Mouse (Mus musculus): ENCODE results near the gene Abcc8. TPM values are rescaled to one million over a fixed set of nuclear protein-coding genes. Genes with fewer than 3 reads are reported as not detected.
"Not testable (repeated sequence)": the region's sequence is repeated elsewhere in the genome, so short reads cannot be mapped to it uniquely, and the experiment has no call there.

Gene Abcc8
- polyA plus RNA-seq, 1 experiment from 2014 or later, result 31.8 TPM

GRCm38 (mm10) chr7:46195356-46195755 is 15.5 kb upstream of the Abcc8 start:
- WGBS, result 93% methylated on average over 5 of the region's 5 CpGs
- no peak overlapping the region for H3K4me3 ChIP-seq
- no peak overlapping the region for H3K27ac ChIP-seq (replicated peaks)
- no peaks in the 10 kb centered on the region for H3K9me3 ChIP-seq
- no peak overlapping the region for H3K9ac ChIP-seq (replicated peaks)
- H3K36me3 ChIP-seq, result no peaks in the 10 kb centered on the region
- no peaks in the 10 kb centered on the region for H3K4me1 ChIP-seq
- H3K27me3 ChIP-seq, result no peaks in the 10 kb centered on the region
- ATAC-seq (replicated peaks), result no peak
- H3K4me2 ChIP-seq (replicated peaks), result no peak overlapping the region

GRCm38 (mm10) chr7:46184232-46184631 is 4.4 kb upstream of the Abcc8 start:
- Histone ChIP-seq H3K9me3 (no peaks in the 10 kb centered on the region), H3K36me3 (no peaks in the 10 kb centered on the region), H3K4me2 (replicated peaks) (no peak overlapping the region), H3K4me3 (no peak overlapping the region), H3K9ac (replicated peaks) (no peak overlapping the region), H3K27ac (replicated peaks) (no peak overlapping the region), H3K4me1 (peaks cover 9% of the 10 kb centered on the region), H3K27me3 (peaks cover 9% of the 10 kb centered on the region; the same call in 1 of the 2 replicates)
- no peak for ATAC-seq (replicated peaks)

GRCm38 (mm10) chr7:46181590-46181989 is 1.8 kb upstream of the Abcc8 start:
- peak; percentile 70; the same call in 1 of the 2 replicates for ATAC-seq (replicated peaks)
- WGBS, result 2% methylated on average over 3 of the region's 3 CpGs
- H3K4me2 ChIP-seq (replicated peaks), result no peak overlapping the region
- no peak overlapping the region for H3K4me3 ChIP-seq
- H3K27me3 ChIP-seq, result peaks cover 9% of the 10 kb centered on the region; the same call in 1 of the 2 replicates
- H3K4me1 ChIP-seq, result peaks cover 18% of the 10 kb centered on the region
- H3K9ac ChIP-seq (replicated peaks), result no peak overlapping the region
- H3K27ac ChIP-seq (replicated peaks), result no peak overlapping the region
- no peaks in the 10 kb centered on the region for H3K9me3 ChIP-seq
- H3K36me3 ChIP-seq, result no peaks in the 10 kb centered on the region

- WGBS, result 88% methylated on average over 1 of the region's 1 CpGs
- ATAC-seq (replicated peaks), result not testable (repeated sequence)
Measured at GRCm38 (mm10) chr7:46168980-46169379, 10.9 kb downstream of the Abcc8 start.

GRCm38 (mm10) chr7:46168402-46168801 is 11.4 kb downstream of the Abcc8 start:
- Histone ChIP-seq H3K36me3 (peaks cover 2% of the 10 kb centered on the region; the same call in 1 of the 2 replicates), H3K4me2 (replicated peaks) (no peak overlapping the region), H3K27me3 (no peaks in the 10 kb centered on the region), H3K9ac (replicated peaks) (no peak overlapping the region), H3K9me3 (no peaks in the 10 kb centered on the region), H3K4me1 (no peaks in the 10 kb centered on the region), H3K4me3 (no peak overlapping the region), H3K27ac (replicated peaks) (no peak overlapping the region)
- no peak for ATAC-seq (replicated peaks)
- WGBS, result 96% methylated on average over 6 of the region's 6 CpGs

More at GRCm38 (mm10) chr7:46168980-46169379, 10.9 kb downstream of the Abcc8 start:
- not testable (repeated sequence) for H3K9me3 ChIP-seq; H3K36me3 ChIP-seq; H3K9ac ChIP-seq (replicated peaks); H3K4me2 ChIP-seq (replicated peaks); H3K4me3 ChIP-seq; H3K4me1 ChIP-seq; H3K27me3 ChIP-seq; H3K27ac ChIP-seq (replicated peaks)

GRCm38 (mm10) chr7:46167901-46168300 is 11.9 kb downstream of the Abcc8 start:
- Histone ChIP-seq H3K27ac (replicated peaks) (no peak overlapping the region), H3K9ac (replicated peaks) (no peak overlapping the region), H3K27me3 (no peaks in the 10 kb centered on the region), H3K4me3 (no peak overlapping the region), H3K9me3 (no peaks in the 10 kb centered on the region), H3K36me3 (peaks cover 2% of the 10 kb centered on the region; the same call in 1 of the 2 replicates), H3K4me2 (replicated peaks) (no peak overlapping the region), H3K4me1 (peaks cover 3% of the 10 kb centered on the region)
- ATAC-seq (replicated peaks), result no peak
- 96% methylated on average over 7 of the region's 7 CpGs for WGBS

- ATAC-seq (replicated peaks), result no peak
- H3K4me3 ChIP-seq, result no peak overlapping the region
- peaks cover 13% of the 10 kb centered on the region for H3K4me1 ChIP-seq
- no peak overlapping the region for H3K27ac ChIP-seq (replicated peaks)
- H3K4me2 ChIP-seq (replicated peaks), result no peak overlapping the region
- H3K9ac ChIP-seq (replicated peaks), result no peak overlapping the region
- H3K36me3 ChIP-seq, result peaks cover 2% of the 10 kb centered on the region; the same call in 1 of the 2 replicates
- 97% methylated on average over 11 of the region's 11 CpGs for WGBS
- H3K9me3 ChIP-seq, result no peaks in the 10 kb centered on the region
- H3K27me3 ChIP-seq, result no peaks in the 10 kb centered on the region
Measured at GRCm38 (mm10) chr7:46165876-46166275, 14.0 kb downstream of the Abcc8 start.

- no peaks in the 10 kb centered on the region for H3K9me3 ChIP-seq
- no peak overlapping the region for H3K9ac ChIP-seq (replicated peaks)
- 0 out of 2 replicates have a peak, but pooled peaks have one; percentile 34 for ATAC-seq (replicated peaks)
- H3K4me3 ChIP-seq, result no peak overlapping the region
- no peak overlapping the region for H3K4me2 ChIP-seq (replicated peaks)
- peak overlapping the region; percentile 76 for H3K27ac ChIP-seq (replicated peaks)
- H3K4me1 ChIP-seq, result peaks cover 13% of the 10 kb centered on the region
- H3K36me3 ChIP-seq, result no peaks in the 10 kb centered on the region
- no peaks in the 10 kb centered on the region for H3K27me3 ChIP-seq
- 59% methylated on average over 5 of the region's 5 CpGs for WGBS
Measured at GRCm38 (mm10) chr7:46162731-46163130, 17.1 kb downstream of the Abcc8 start.

- H3K4me2 ChIP-seq (replicated peaks), result no peak overlapping the region
- H3K27me3 ChIP-seq, result no peaks in the 10 kb centered on the region
- peaks cover 13% of the 10 kb centered on the region for H3K4me1 ChIP-seq
- ATAC-seq (replicated peaks), result no peak; the same call in 1 of the 2 replicates
- 52% methylated on average over 11 of the region's 11 CpGs for WGBS
- H3K9me3 ChIP-seq, result no peaks in the 10 kb centered on the region
- no peak overlapping the region for H3K9ac ChIP-seq (replicated peaks)
- H3K36me3 ChIP-seq, result no peaks in the 10 kb centered on the region
- H3K27ac ChIP-seq (replicated peaks), result peak overlapping the region; percentile 76
- H3K4me3 ChIP-seq, result no peak overlapping the region
Measured at GRCm38 (mm10) chr7:46162132-46162727, 17.6 kb downstream of the Abcc8 start.

- no peak overlapping the region for H3K4me2 ChIP-seq (replicated peaks)
- no peak for ATAC-seq (replicated peaks)
- no peaks in the 10 kb centered on the region for H3K9me3 ChIP-seq
- no peaks in the 10 kb centered on the region for H3K36me3 ChIP-seq
- no peak overlapping the region for H3K9ac ChIP-seq (replicated peaks)
- peaks cover 13% of the 10 kb centered on the region for H3K4me1 ChIP-seq
- 23% methylated on average over 3 of the region's 3 CpGs for WGBS
- peak overlapping the region; percentile 76 for H3K27ac ChIP-seq (replicated peaks)
- H3K27me3 ChIP-seq, result no peaks in the 10 kb centered on the region
- H3K4me3 ChIP-seq, result no peak overlapping the region
Measured at GRCm38 (mm10) chr7:46161615-46162014, 18.2 kb downstream of the Abcc8 start.

- H3K27me3 ChIP-seq, result no peaks in the 10 kb centered on the region
- peaks cover 28% of the 10 kb centered on the region for H3K4me1 ChIP-seq
- no peaks in the 10 kb centered on the region for H3K36me3 ChIP-seq
- H3K9me3 ChIP-seq, result no peaks in the 10 kb centered on the region
- H3K9ac ChIP-seq (replicated peaks), result no peak overlapping the region
- no peak for ATAC-seq (replicated peaks)
- H3K4me3 ChIP-seq, result no peak overlapping the region
- 71% methylated on average over 7 of the region's 7 CpGs for WGBS
- no peak overlapping the region for H3K27ac ChIP-seq (replicated peaks)
- H3K4me2 ChIP-seq (replicated peaks), result no peak overlapping the region
Measured at GRCm38 (mm10) chr7:46157746-46158145, 22.1 kb downstream of the Abcc8 start.

GRCm38 (mm10) chr7:46154498-46155488 is 25.0 kb downstream of the Abcc8 start:
- Histone ChIP-seq H3K27ac (replicated peaks) (no peak overlapping the region), H3K4me1 (peaks cover 26% of the 10 kb centered on the region), H3K36me3 (no peaks in the 10 kb centered on the region), H3K4me2 (replicated peaks) (no peak overlapping the region), H3K27me3 (no peaks in the 10 kb centered on the region), H3K4me3 (no peak overlapping the region), H3K9ac (replicated peaks) (no peak overlapping the region), H3K9me3 (no peaks in the 10 kb centered on the region)
- ATAC-seq (replicated peaks), result no peak
- 26% methylated on average over 18 of the region's 18 CpGs for WGBS
